Mouse (Mus musculus) heart, postnatal 0 days (tissue): ENCODE measurements at regions not wholly inside any gene's neighbourhood (a gene's known extent, or its start where the extent isn't known, plus 50 kb on each side); places are given as distances from the start of the nearest gene placed in this dataset.

Experiments
- CTCF ChIP-seq: IDR thresholded peaks from 2 replicates; pipeline ENCODE4 v1.5.1; 2016; ENCODE audit warnings: antibody characterized with exemption, control low read depth, low read depth
- EP300 ChIP-seq: IDR thresholded peaks from 2 replicates; pipeline ENCODE4 v1.6.1; 2016; ENCODE audit warnings: antibody characterized with exemption, low read depth

GRCm38 (mm10) chr1:4661761-4662160 lies 145.9 kb upstream of the Gm37988 start:
- TF ChIP-seq CTCF = no peak
- TF ChIP-seq EP300 = no peak
